ENCODE assay signal across 9 mouse cellular contexts in genomic region chr8:3467886-3468545, GRCm38 (mm10). TPM values are rescaled to one million over a fixed set of nuclear protein-coding genes. Genes with fewer than 3 reads are reported as not detected.
DNase-seq lines count a peak whose midpoint lies in the region; ATAC-seq and TF ChIP-seq lines count a peak whose summit lies in the region.
"Had no signal": no experiment of that assay in that cellular context is flagged by ENCODE, and none has a peak within 500 bp of the region (broad histone marks: within the 10 kb centered on the region; RNA-seq: fewer than 3 reads in every experiment).

No protein-coding gene starts in this region.

- H3K4me3 ChIP-seq in heart, adult 2 months, result peak overlapping the region; percentile 60
- peak overlapping the region; percentile 42 for H3K4me3 ChIP-seq in forebrain, embryonic 11.5 days (ENCODE audit: low read depth, low read length)
- H3K4me3 ChIP-seq in liver, embryonic 12.5 days, result peak overlapping the region; percentile 64

- peak overlapping the region; percentile 66 for H3K4me2 ChIP-seq in forebrain, embryonic 11.5 days (ENCODE audit: low read depth, low read length, severe bottlenecking)
- peak overlapping the region; percentile 81 for H3K4me2 ChIP-seq in liver, embryonic 12.5 days

- H3K27ac ChIP-seq in heart, adult 2 months, result peak overlapping the region; percentile 83
- peak overlapping the region; percentile 70 for H3K27ac ChIP-seq in forebrain, embryonic 11.5 days (ENCODE audit: low read depth, low read length)
- H3K27ac ChIP-seq in liver, embryonic 12.5 days, result peak overlapping the region; percentile 58

- WGBS in heart, adult 2 months, result 55% methylated on average over 9 of the region's 9 CpGs
- WGBS in forebrain, embryonic 11.5 days, result 58% methylated on average over 8 of the region's 9 CpGs
- 50% methylated on average over 9 of the region's 9 CpGs for WGBS in liver, embryonic 12.5 days (ENCODE audit: insufficient replicate concordance)

- peak; percentile 14; the same call in 1 of the 2 replicates for ATAC-seq in forebrain, embryonic 11.5 days (replicated peaks; ENCODE audit: low FRiP score)
- no peak; the same call in 1 of the 2 replicates for ATAC-seq in liver, embryonic 12.5 days

- H3K9me3 ChIP-seq in forebrain, embryonic 11.5 days (ENCODE audit: control insufficient read depth, low read length), result no peaks in the 10 kb centered on the region
- H3K9me3 ChIP-seq in liver, embryonic 12.5 days (replicated peaks), result no peaks in the 10 kb centered on the region

- H3K36me3 ChIP-seq in heart, adult 2 months (ENCODE audit: control insufficient read depth, insufficient read depth, low read length), result no peaks in the 10 kb centered on the region
- H3K36me3 ChIP-seq in forebrain, embryonic 11.5 days (ENCODE audit: control insufficient read depth, insufficient read depth, low read length), result no peaks in the 10 kb centered on the region
- H3K36me3 ChIP-seq in liver, embryonic 12.5 days, result no peaks in the 10 kb centered on the region

- H3K4me1 ChIP-seq in heart, adult 2 months (ENCODE audit: control insufficient read depth, insufficient read depth, low read length), result no peaks in the 10 kb centered on the region
- H3K4me1 ChIP-seq in forebrain, embryonic 11.5 days (replicated peaks; ENCODE audit: control insufficient read depth, insufficient read depth, low read length), result no peaks in the 10 kb centered on the region; the same call in 1 of the 2 replicates
- H3K4me1 ChIP-seq in liver, embryonic 12.5 days, result peaks cover 16% of the 10 kb centered on the region

- intact Hi-C loops in heart, adult 2 months (cut with DNase I), result loop anchor here (2.0 to 5.0 kb wide), 2 partner anchors 25 to 204 kb away; partner anchors contain the start of genes Fcor and Zfp358
- intact Hi-C loops in heart, postnatal 14 days (cut with DNase I), result loop anchor here (10.0 kb wide), 2 partner anchors 157 to 207 kb away; partner anchors contain the start of genes Fcor, Pcp2, Pet100 and Trappc5

- H3K79me2 ChIP-seq in heart, adult 2 months (replicated peaks; ENCODE audit: control insufficient read depth, insufficient read depth, low read length), result no peaks in the 10 kb centered on the region

- H3K9ac ChIP-seq in heart, adult 2 months (ENCODE audit: low read depth, low read length), result peak overlapping the region; percentile 40
- peak overlapping the region; percentile 77 for H3K9ac ChIP-seq in forebrain, embryonic 11.5 days (ENCODE audit: low read length)
- H3K9ac ChIP-seq in liver, embryonic 12.5 days, result peak overlapping the region; percentile 70

- DNase-seq in heart, adult 2 months, result no peak
- DNase-seq in heart, postnatal 14 days, result no peak
- DNase-seq in A20 (ENCODE audit: low read depth, low spot score), result peak; percentile 43
- DNase-seq in forebrain, embryonic 11.5 days (ENCODE audit: low spot score), result no peak
- DNase-seq in natural killer cell, adult 2 months (ENCODE audit: low spot score in 2 of 2), result no peak
- DNase-seq in cerebellum, postnatal 10 days, result no peak
- DNase-seq in lung, postnatal 36 days, result no peak

- TF ChIP-seq EP300 in heart, adult 2 months (IDR thresholded peaks at IDR 0.05; ENCODE audit: insufficient read depth, low read depth, low read length), result no peak

- H3K27me3 ChIP-seq in heart, adult 2 months (ENCODE audit: control insufficient read depth, insufficient read depth, low read length), result no peaks in the 10 kb centered on the region
- H3K27me3 ChIP-seq in forebrain, embryonic 11.5 days (ENCODE audit: control insufficient read depth, insufficient read depth, low read length), result no peaks in the 10 kb centered on the region
- no peaks in the 10 kb centered on the region for H3K27me3 ChIP-seq in liver, embryonic 12.5 days (replicated peaks)

- no peak for TF ChIP-seq POLR2A in heart, adult 2 months (IDR thresholded peaks at IDR 0.05; ENCODE audit: insufficient read depth, low read depth, low read length)

- TF ChIP-seq CTCF in heart, adult 2 months (IDR thresholded peaks at IDR 0.05), result no peak

RNA-seq across cellular contexts. Expression of gene Pex11g, which starts 0.5 kb away (rescaled TPM):
- total RNA-seq in heart, adult 2 months (2021), result 1 to 10 TPM; 2.4 to 3.1 TPM
- 4.5 and 5.5 TPM in 2 replicates for polyA plus RNA-seq in heart, adult 2 months (2012; rRNA removed)
- 1 to 10 TPM; 3.0 to 3.5 TPM for total RNA-seq in heart, postnatal 14 days (2021)
- polyA plus RNA-seq in forebrain, embryonic 11.5 days (2014; fragmentation: Nextera tagmentation; extraction: Ambion mirVana), result 2.9 and 3.8 TPM in 2 replicates
- polyA plus RNA-seq in liver, embryonic 12.5 days (2016; fragmentation: Nextera tagmentation; extraction: Ambion mirVana), result 3.4 and 3.6 TPM in 2 replicates

RNA-seq across cellular contexts. Expression of gene Tex45, which starts 2.6 kb away (rescaled TPM):
- total RNA-seq in heart, adult 2 months (2021), result under 1 TPM in 1 of 2 experiments, not detected in 1; 0.14 TPM
- 0.12 TPM in 1 of 2 replicates, not detected in the other for polyA plus RNA-seq in heart, adult 2 months (2012; rRNA removed)
- total RNA-seq in heart, postnatal 14 days (2021), result not detected
- 0.33 TPM in 1 of 2 replicates, not detected in the other for polyA plus RNA-seq in forebrain, embryonic 11.5 days (2014; fragmentation: Nextera tagmentation; extraction: Ambion mirVana)
- 0.08 TPM in 1 of 2 replicates, not detected in the other for polyA plus RNA-seq in liver, embryonic 12.5 days (2016; fragmentation: Nextera tagmentation; extraction: Ambion mirVana)
- total RNA-seq: gastrocnemius, adult 8-10 months had no signal

RNA-seq across cellular contexts. Expression of gene Zfp358, which starts 24.9 kb away (rescaled TPM):
- 10 to 100 TPM; 24.9 to 30.7 TPM for total RNA-seq in heart, adult 2 months (2021)
- 51.3 and 53.9 TPM in 2 replicates for polyA plus RNA-seq in heart, adult 2 months (2012; rRNA removed)
- total RNA-seq in heart, postnatal 14 days (2021), result 10 to 100 TPM; 25.1 to 26.3 TPM
- 34.1 and 35.1 TPM in 2 replicates for polyA plus RNA-seq in forebrain, embryonic 11.5 days (2014; fragmentation: Nextera tagmentation; extraction: Ambion mirVana)
- 7.9 and 8.1 TPM in 2 replicates for polyA plus RNA-seq in liver, embryonic 12.5 days (2016; fragmentation: Nextera tagmentation; extraction: Ambion mirVana)

RNA-seq across cellular contexts. Expression of gene Mcoln1, which starts 32.2 kb away (rescaled TPM):
- total RNA-seq in heart, adult 2 months (2021), result 10 to 100 TPM; 20.6 to 23.1 TPM
- 86.9 and 123 TPM in 2 replicates for polyA plus RNA-seq in heart, adult 2 months (2012; rRNA removed)
- 10 to 100 TPM; 23.8 to 26.4 TPM for total RNA-seq in heart, postnatal 14 days (2021)
- 56.6 and 56.7 TPM in 2 replicates for polyA plus RNA-seq in forebrain, embryonic 11.5 days (2014; fragmentation: Nextera tagmentation; extraction: Ambion mirVana)
- 25.7 and 26.9 TPM in 2 replicates for polyA plus RNA-seq in liver, embryonic 12.5 days (2016; fragmentation: Nextera tagmentation; extraction: Ambion mirVana)

RNA-seq across cellular contexts. Expression of gene Pnpla6, which starts 47.2 kb away (rescaled TPM):
- total RNA-seq in heart, adult 2 months (2021), result 10 to 100 TPM in 1 of 2 experiments, 1 to 10 TPM in 1; 8.5 to 11.1 TPM
- 24.8 and 25.1 TPM in 2 replicates for polyA plus RNA-seq in heart, adult 2 months (2012; rRNA removed)
- 10 to 100 TPM; 12.3 to 14.0 TPM for total RNA-seq in heart, postnatal 14 days (2021)
- 19.2 and 25.0 TPM in 2 replicates for polyA plus RNA-seq in forebrain, embryonic 11.5 days (2014; fragmentation: Nextera tagmentation; extraction: Ambion mirVana)
- 14.7 and 17.1 TPM in 2 replicates for polyA plus RNA-seq in liver, embryonic 12.5 days (2016; fragmentation: Nextera tagmentation; extraction: Ambion mirVana)
